Mouse (Mus musculus): ENCODE data around the gene Mas1. TPM values are rescaled to one million over a fixed set of nuclear protein-coding genes. Genes with fewer than 3 reads are reported as not detected.

Mas1 gene
- total RNA-seq, 2 experiments from 2014 or later = not detected

- ATAC-seq (replicated peaks; ENCODE audit: poor library complexity, severe bottlenecking) = no peak
Observed at GRCm38 (mm10) chr17:12791079-12791406, 76.9 kb downstream of the Mas1 start.

Other genes starting within 250 kb of the Mas1 start
- gene Slc22a1, start 192.3 kb downstream of the Mas1 start, total RNA-seq (2014; fragmentation: Nextera tagmentation) = not detected in 2 replicates
- not detected in 2 replicates for gene Slc22a1, start 192.3 kb downstream of the Mas1 start, total RNA-seq (2017)
- 0.04 and 0.73 TPM in 2 replicates for gene Igf2r, start 98.5 kb downstream of the Mas1 start, total RNA-seq (2014; fragmentation: Nextera tagmentation)
- gene Igf2r, start 98.5 kb downstream of the Mas1 start, total RNA-seq (2017) = 0.78 and 1.5 TPM in 2 replicates
- not detected in 2 replicates for gene Mrgprh, start 7.9 kb upstream of the Mas1 start, total RNA-seq (2014; fragmentation: Nextera tagmentation)
- gene Mrgprh, start 7.9 kb upstream of the Mas1 start, total RNA-seq (2017) = not detected in 2 replicates
- 1.7 and 3.5 TPM in 2 replicates for gene Pnldc1, start 42.1 kb upstream of the Mas1 start, total RNA-seq (2014; fragmentation: Nextera tagmentation)
- gene Pnldc1, start 42.1 kb upstream of the Mas1 start, total RNA-seq (2017) = 1.6 TPM in 1 of 2 replicates, not detected in the other
- 377 and 436 TPM in 2 replicates for gene Tcp1, start 47.6 kb upstream of the Mas1 start, total RNA-seq (2014; fragmentation: Nextera tagmentation)
- gene Tcp1, start 47.6 kb upstream of the Mas1 start, total RNA-seq (2017) = 932 and 1,001 TPM in 2 replicates
- gene Mrpl18, start 48.2 kb upstream of the Mas1 start, total RNA-seq (2014; fragmentation: Nextera tagmentation) = 138 and 143 TPM in 2 replicates
- 190 and 222 TPM in 2 replicates for gene Mrpl18, start 48.2 kb upstream of the Mas1 start, total RNA-seq (2017)
- gene Acat3, start 72.5 kb upstream of the Mas1 start, total RNA-seq (2014; fragmentation: Nextera tagmentation) = not detected in 2 replicates
- gene Acat3, start 72.5 kb upstream of the Mas1 start, total RNA-seq (2017) = 1.1 and 1.2 TPM in 2 replicates
- 21.4 and 22.9 TPM in 2 replicates for gene Acat2, start 92.6 kb upstream of the Mas1 start, total RNA-seq (2014; fragmentation: Nextera tagmentation)
- gene Acat2, start 92.6 kb upstream of the Mas1 start, total RNA-seq (2017) = 20.6 and 21.4 TPM in 2 replicates
- 82.6 and 83.4 TPM in 2 replicates for gene Wtap, start 126.0 kb upstream of the Mas1 start, total RNA-seq (2014; fragmentation: Nextera tagmentation)
- 208 and 223 TPM in 2 replicates for gene Wtap, start 126.0 kb upstream of the Mas1 start, total RNA-seq (2017)
- 53.7 and 64.0 TPM in 2 replicates for gene Sod2, start 138.7 kb upstream of the Mas1 start, total RNA-seq (2014; fragmentation: Nextera tagmentation)
- 79.6 and 99.7 TPM in 2 replicates for gene Sod2, start 138.7 kb upstream of the Mas1 start, total RNA-seq (2017)
- gene Gpr31b, start 184.2 kb upstream of the Mas1 start, total RNA-seq (2014; fragmentation: Nextera tagmentation) = not detected in 2 replicates
- gene Gpr31b, start 184.2 kb upstream of the Mas1 start, total RNA-seq (2017) = 0.21 and 1.6 TPM in 2 replicates
- not detected in 2 replicates for gene Tcp10b, start 193.0 kb upstream of the Mas1 start, total RNA-seq (2014; fragmentation: Nextera tagmentation)
- not detected in 2 replicates for gene Tcp10b, start 193.0 kb upstream of the Mas1 start, total RNA-seq (2017)

Measured in granulocyte monocyte progenitor cell, adult 5-6 weeks (primary cell).